Mouse (Mus musculus) intestine, postnatal 0 days (tissue): Measurements from ENCODE around the gene Cfap161. TPM values are rescaled to one million over a fixed set of nuclear protein-coding genes. Genes with fewer than 3 reads are reported as not detected.

Experiments
- ATAC-seq: fragments of 200-750 bp; cut with Nextera tagmentation; 2 replicates; pipeline ENCODE4 v1.8.0; 2017; ENCODE audit warnings: mild to moderate bottlenecking, moderate TSS enrichment, moderate library complexity
- H3K27ac ChIP-seq: fragments of 300-500 bp; sonication (generic); 2 replicates; pipeline ENCODE4 v1.5.1; 2014; ENCODE audit warnings: mild to moderate bottlenecking, low read depth, low read length, moderate library complexity
- H3K27me3 ChIP-seq: fragments of 300-500 bp; sonication (generic); replicated peaks from 2 replicates; pipeline ENCODE4 v1.6.1; 2014; ENCODE audit warnings: low read length, mixed read lengths; ENCODE audit not compliant: control insufficient read depth, insufficient read depth
- H3K36me3 ChIP-seq: fragments of 300-500 bp; sonication (generic); 2 replicates; pipeline ENCODE4 v1.6.1; 2014; ENCODE audit warnings: mild to moderate bottlenecking, moderate library complexity; ENCODE audit not compliant: control insufficient read depth, insufficient read depth
- H3K4me1 ChIP-seq: fragments of 300-500 bp; sonication (generic); replicated peaks from 2 replicates; pipeline ENCODE4 v1.6.1; 2014; ENCODE audit warnings: antibody characterized with exemption, low read length, mixed read lengths; ENCODE audit not compliant: control insufficient read depth, insufficient read depth
- H3K4me2 ChIP-seq: fragments of 300-500 bp; sonication (generic); replicated peaks from 2 replicates; pipeline ENCODE4 v1.6.1; 2014; ENCODE audit warnings: low read depth, mild to moderate bottlenecking, moderate library complexity
- H3K4me3 ChIP-seq: fragments of 300-500 bp; sonication (generic); 2 replicates; pipeline ENCODE4 v1.5.1; 2014; ENCODE audit warnings: low read depth, low read length
- H3K9ac ChIP-seq: fragments of 300-500 bp; sonication (generic); 2 replicates; pipeline ENCODE4 v1.6.1; 2014; ENCODE audit warnings: mild to moderate bottlenecking, low read depth, low read length
- H3K9me3 ChIP-seq: fragments of 300-500 bp; sonication (generic); 2 replicates; pipeline ENCODE4 v1.6.1; 2016; ENCODE audit warnings: mixed run types; ENCODE audit not compliant: control insufficient read depth
- CTCF ChIP-seq: sonication (generic); IDR thresholded peaks from 2 replicates; pipeline ENCODE4 v1.5.1; 2016; ENCODE audit warnings: low read depth, mild to moderate bottlenecking, control low read depth, antibody characterized with exemption, moderate library complexity
- WGBS: fragments of 180-500 bp; shearing (Covaris S2); extraction: QIAGEN DNeasy Blood & Tissue Kit; methylation state at CpG from one replicate; pipeline ENCODE4 v1.1.7; 2014; 5-methylcytosine and 5-hydroxymethylcytosine counted together
- polyA plus RNA-seq: library from polyadenylated mRNA; unstranded; fragments of >200 nt; fragmentation: Nextera tagmentation; extraction: Ambion mirVana; gene quantifications from 2 replicates; pipeline ENCODE4 v1.2.1, GENCODE M21; 2015

Cfap161 gene
- polyA plus RNA-seq, 1 experiment from 2014 or later: not detected

- H3K4me1 ChIP-seq: no peaks in the 10 kb centered on the region
- no peak for ATAC-seq
- H3K4me2 ChIP-seq: no peak overlapping the region
- no peaks in the 10 kb centered on the region for H3K36me3 ChIP-seq
- H3K27me3 ChIP-seq: no peaks in the 10 kb centered on the region
- TF ChIP-seq CTCF: no peak
- H3K27ac ChIP-seq: no peak overlapping the region
- no peaks in the 10 kb centered on the region for H3K9me3 ChIP-seq
- 70% methylated on average over 6 of the region's 6 CpGs for WGBS
- no peak overlapping the region for H3K4me3 ChIP-seq
- H3K9ac ChIP-seq: no peak overlapping the region
Observed at GRCm38 (mm10) chr7:83734671-83735082, 60.0 kb downstream of the Cfap161 start.

GRCm38 (mm10) chr7:83734246-83734645 is 60.4 kb downstream of the Cfap161 start:
- no peaks in the 10 kb centered on the region for H3K27me3 ChIP-seq
- no peak for TF ChIP-seq CTCF
- no peaks in the 10 kb centered on the region for H3K9me3 ChIP-seq
- no peak overlapping the region for H3K27ac ChIP-seq
- WGBS: 62% methylated on average over 3 of the region's 3 CpGs
- H3K36me3 ChIP-seq: no peaks in the 10 kb centered on the region
- no peak overlapping the region for H3K4me3 ChIP-seq
- no peak overlapping the region for H3K9ac ChIP-seq
- H3K4me1 ChIP-seq: no peaks in the 10 kb centered on the region
- no peak overlapping the region for H3K4me2 ChIP-seq
- ATAC-seq: no peak

- ATAC-seq: no peak
- H3K4me3 ChIP-seq: no peak overlapping the region
- WGBS: 94% methylated on average over 3 of the region's 3 CpGs
- no peaks in the 10 kb centered on the region for H3K36me3 ChIP-seq
- H3K4me1 ChIP-seq: no peaks in the 10 kb centered on the region
- no peak overlapping the region for H3K4me2 ChIP-seq
- no peaks in the 10 kb centered on the region for H3K9me3 ChIP-seq
- H3K9ac ChIP-seq: no peak overlapping the region
- no peaks in the 10 kb centered on the region for H3K27me3 ChIP-seq
- TF ChIP-seq CTCF: no peak
- no peak overlapping the region for H3K27ac ChIP-seq
Observed at GRCm38 (mm10) chr7:83732781-83733180, 61.9 kb downstream of the Cfap161 start.

- Histone ChIP-seq H3K27me3 (no peaks in the 10 kb centered on the region), H3K4me1 (no peaks in the 10 kb centered on the region), H3K4me2 (no peak overlapping the region), H3K36me3 (no peaks in the 10 kb centered on the region), H3K27ac (no peak overlapping the region), H3K4me3 (no peak overlapping the region), H3K9me3 (no peaks in the 10 kb centered on the region), H3K9ac (no peak overlapping the region)
- 83% methylated on average over 15 of the region's 15 CpGs for WGBS
- ATAC-seq: no peak
- no peak for TF ChIP-seq CTCF
Observed at GRCm38 (mm10) chr7:83731961-83732666, 62.6 kb downstream of the Cfap161 start.

GRCm38 (mm10) chr7:83731297-83731696 is 63.4 kb downstream of the Cfap161 start:
- no peaks in the 10 kb centered on the region for H3K4me1 ChIP-seq
- no peak overlapping the region for H3K9ac ChIP-seq
- no peaks in the 10 kb centered on the region for H3K36me3 ChIP-seq
- no peak for TF ChIP-seq CTCF
- H3K9me3 ChIP-seq: no peaks in the 10 kb centered on the region
- 72% methylated on average over 6 of the region's 6 CpGs for WGBS
- no peak overlapping the region for H3K4me3 ChIP-seq
- ATAC-seq: no peak
- H3K27ac ChIP-seq: no peak overlapping the region
- H3K4me2 ChIP-seq: no peak overlapping the region
- no peaks in the 10 kb centered on the region for H3K27me3 ChIP-seq

DNA sequence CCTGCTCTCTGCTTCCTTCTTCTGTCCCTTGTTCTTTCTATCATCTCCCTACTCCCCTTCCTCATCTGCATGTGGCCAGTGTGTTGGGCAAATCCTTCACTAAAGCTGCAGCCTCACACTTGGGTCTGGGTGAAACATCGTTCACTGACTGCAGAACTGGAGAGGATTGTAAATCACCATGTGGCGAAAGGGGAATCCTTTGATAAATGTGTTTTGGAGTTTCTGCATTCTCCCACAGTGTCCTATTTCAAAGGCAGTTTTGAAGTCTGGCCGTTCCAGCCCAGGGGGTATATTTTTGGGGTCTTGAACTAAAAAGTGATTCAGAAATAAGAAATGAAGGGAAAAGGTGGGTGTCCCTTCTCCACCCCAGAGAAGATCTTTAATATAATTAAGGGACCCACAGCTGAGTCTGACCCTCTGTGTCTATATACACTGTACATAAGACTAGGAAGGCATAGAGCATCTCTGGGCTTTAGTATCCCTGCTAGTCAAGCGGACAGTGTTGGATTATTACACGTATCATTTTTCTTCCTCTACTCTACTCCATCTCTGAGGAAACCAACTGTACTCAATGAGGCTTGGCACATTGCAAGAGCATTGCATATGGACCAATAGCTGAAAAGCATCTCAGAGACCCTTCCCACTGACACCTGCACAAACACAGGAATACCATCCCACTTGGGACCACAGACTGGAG is 67.6 kb downstream of the Cfap161 start:
- no peaks in the 10 kb centered on the region for H3K4me1 ChIP-seq
- H3K9me3 ChIP-seq: no peaks in the 10 kb centered on the region
- H3K27me3 ChIP-seq: no peaks in the 10 kb centered on the region
- no peak for TF ChIP-seq CTCF
- no peak for ATAC-seq
- no peak overlapping the region for H3K9ac ChIP-seq
- no peaks in the 10 kb centered on the region for H3K36me3 ChIP-seq
- no peak overlapping the region for H3K4me3 ChIP-seq
- H3K27ac ChIP-seq: no peak overlapping the region
- H3K4me2 ChIP-seq: no peak overlapping the region
- WGBS: 70% methylated on average over 5 of the region's 5 CpGs
